Mouse (Mus musculus) mouse embryonic stem cell (cell line): ENCODE results near the gene Pfn1.

Source experiments
- in situ Hi-C, 2 experiments: fragments of 300-500 bp; cut with MboI; formaldehyde crosslinking; loops; 1 replicate in 1 of 2; 3 replicates in 1 of 2; pipeline ENCODE4 v1.14.3; 2019 to 2020; ENCODE audit warnings: low sequenced_read_pairs in 2 of 2, low pct_unique_long_range_greater_than_20kb in 1 of 2, mixed read lengths in 1 of 2; ENCODE audit not compliant: unreplicated experiment in 1 of 2

Gene Pfn1

DNA sequence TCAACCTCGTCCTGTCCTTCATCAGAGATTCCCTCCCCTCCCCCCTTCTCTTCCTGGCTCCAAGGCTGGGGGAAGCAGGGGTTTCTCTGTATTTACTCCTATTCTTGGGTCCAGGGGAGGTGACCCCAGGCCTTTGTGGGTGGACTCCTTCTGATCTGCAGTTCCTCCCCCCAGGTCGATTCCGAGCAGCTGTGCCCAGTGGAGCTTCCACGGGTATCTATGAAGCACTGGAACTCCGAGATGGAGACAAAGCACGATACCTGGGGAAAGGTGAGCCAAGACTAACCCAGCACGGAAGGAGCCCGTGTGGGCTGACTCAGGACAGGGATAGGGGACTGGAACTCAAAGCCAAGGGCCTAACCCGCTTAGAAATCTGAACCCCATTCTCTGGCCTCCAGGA lies 3.5 kb upstream of the Pfn1 start:
- in situ Hi-C loops, result no loop called here

DNA sequence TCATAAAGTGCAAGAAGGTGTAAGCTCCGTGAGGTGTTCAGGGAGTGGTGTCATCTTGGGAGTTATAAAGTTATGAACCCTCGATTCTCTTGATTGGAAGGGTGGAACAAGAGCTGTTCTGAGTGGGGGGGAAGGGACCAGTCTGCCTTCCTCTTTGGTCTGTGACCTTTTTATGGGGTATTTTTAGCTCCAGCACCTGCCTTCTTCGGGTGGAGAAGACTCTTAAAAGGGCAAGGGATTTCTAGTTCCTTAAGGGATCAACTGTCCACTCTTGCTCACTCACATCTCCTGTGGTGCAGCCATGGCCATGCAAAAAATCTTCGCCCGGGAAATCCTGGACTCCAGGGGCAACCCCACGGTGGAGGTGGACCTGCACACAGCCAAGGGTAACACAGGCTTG lies 3.1 kb upstream of the Pfn1 start:
- in situ Hi-C loops, result no loop called here

DNA sequence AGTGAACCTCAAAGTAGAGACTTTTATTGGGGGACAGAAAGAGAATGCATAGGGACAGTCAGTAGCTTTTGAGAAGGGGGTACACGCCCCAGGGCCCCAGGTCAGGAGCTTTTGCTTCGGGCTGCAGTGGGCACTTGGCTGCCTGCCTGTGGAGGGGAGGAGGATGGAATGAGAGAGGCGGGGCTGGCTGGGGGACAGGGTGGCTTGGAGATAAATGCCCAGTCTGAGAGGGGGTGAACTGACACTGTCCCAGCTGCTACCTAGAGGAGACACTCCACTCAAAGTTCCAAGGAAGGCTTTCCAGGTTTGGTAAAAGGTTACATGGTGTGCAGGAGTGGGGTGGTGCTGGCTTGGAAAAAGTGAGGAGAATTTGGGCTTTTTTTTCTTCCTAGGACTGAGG lies 2.5 kb upstream of the Pfn1 start, which contains the start of gene Eno3:
Gene Eno3, plus strand, starts transcription at position 239 of the 400 bp plus-strand sequence.
- in situ Hi-C loops, result no loop called here

DNA sequence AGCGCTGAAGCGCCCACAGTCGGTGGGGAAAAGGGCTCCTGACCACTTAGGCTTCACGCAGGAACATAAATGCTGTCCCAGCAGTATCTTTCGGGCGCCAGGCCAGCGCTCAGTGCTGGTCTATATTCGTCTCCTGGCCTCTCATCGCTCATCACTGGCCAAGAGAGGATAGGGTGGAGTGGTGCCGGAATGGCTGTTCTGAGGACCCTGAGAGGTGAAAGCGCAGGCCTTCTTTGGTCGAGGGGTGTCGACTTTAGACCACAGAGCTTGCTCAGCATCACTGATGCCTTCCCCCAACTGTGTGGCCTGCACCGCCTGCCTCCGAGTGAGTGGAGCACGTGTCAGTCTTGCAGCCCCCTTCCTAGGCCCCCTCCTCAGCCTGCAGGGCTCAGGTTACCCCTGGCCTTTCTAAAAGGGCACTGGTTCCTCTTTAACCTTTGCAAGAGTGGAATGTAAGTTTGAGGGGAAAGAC lies 2.0 kb upstream of the Pfn1 start:
- in situ Hi-C loops, result no loop called here

DNA sequence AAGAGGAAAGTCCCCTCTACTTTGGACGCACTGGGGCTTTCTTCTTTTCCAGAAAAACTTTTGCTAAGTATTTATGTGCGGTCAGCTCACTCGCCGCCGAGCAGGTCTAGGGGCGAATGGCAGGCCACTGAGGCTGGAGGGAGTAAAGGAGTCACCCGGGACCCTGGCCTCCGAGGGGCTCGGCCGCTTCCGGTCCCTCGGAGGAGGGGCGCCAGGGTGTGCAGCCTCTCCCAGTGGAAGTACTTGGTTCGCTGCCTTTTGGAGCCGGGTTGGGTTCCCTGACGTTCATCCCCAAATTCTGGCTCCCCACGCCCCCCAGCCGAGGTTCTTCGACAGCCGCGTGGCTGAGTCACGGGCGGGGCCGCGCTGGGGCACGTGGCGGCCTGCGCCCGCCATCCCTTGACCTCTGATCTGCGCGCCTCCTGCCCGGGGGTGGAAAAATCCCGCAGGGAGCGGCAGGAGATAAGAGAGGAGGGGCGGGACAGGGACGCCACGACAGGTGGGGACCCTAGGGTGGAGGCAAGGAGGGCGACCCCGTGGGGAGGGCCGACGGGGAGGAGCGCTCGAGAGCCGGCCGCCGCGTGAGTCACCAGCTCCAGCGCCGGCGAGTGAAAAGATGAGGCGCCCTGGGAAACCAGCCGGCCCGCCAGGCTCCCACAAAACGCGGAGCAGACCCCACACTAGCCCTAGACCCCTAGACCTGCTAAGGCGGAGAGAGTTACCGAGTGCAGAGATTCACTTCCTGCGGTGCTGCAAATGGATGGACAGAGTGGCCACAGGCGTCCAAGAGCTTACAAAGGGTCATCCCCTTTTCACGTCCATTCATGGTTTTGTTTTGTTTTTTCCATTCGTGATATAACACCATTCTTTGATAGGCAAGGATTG lies 1.4 kb upstream of the Pfn1 start:
- in situ Hi-C loops, result no loop called here

DNA sequence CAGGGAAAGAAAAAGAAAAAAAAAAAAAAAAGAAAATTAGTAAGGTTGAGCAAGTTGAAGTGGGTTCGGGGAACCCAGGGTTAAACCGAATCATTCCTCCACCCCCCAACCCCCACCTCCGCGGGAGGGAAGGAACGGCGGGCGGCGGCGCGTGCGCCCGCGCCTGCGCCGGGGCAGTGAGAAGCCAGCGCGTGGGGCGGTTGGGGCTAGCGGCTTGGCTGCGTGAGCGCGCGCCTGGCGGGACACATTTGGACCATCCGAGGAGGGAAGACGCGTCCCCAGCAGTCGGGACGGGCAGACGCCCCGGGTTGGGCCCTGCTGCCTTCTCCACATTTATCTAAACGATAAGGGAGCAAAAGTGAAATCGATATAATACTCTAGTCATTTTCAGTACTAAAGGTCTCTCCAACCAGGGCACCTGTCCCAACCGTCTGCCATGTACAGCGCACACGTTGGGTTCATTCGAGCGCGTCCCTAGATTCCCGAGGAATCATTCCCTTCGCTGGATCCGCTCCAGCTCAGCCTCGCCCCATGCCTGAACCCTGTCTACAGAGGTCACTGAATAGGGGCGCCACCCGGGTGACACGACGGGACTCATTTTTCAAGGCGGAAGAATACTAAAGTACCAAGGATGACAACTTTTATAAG lies 603 bp upstream of the Pfn1 start:
- in situ Hi-C loops, result no loop called here

DNA sequence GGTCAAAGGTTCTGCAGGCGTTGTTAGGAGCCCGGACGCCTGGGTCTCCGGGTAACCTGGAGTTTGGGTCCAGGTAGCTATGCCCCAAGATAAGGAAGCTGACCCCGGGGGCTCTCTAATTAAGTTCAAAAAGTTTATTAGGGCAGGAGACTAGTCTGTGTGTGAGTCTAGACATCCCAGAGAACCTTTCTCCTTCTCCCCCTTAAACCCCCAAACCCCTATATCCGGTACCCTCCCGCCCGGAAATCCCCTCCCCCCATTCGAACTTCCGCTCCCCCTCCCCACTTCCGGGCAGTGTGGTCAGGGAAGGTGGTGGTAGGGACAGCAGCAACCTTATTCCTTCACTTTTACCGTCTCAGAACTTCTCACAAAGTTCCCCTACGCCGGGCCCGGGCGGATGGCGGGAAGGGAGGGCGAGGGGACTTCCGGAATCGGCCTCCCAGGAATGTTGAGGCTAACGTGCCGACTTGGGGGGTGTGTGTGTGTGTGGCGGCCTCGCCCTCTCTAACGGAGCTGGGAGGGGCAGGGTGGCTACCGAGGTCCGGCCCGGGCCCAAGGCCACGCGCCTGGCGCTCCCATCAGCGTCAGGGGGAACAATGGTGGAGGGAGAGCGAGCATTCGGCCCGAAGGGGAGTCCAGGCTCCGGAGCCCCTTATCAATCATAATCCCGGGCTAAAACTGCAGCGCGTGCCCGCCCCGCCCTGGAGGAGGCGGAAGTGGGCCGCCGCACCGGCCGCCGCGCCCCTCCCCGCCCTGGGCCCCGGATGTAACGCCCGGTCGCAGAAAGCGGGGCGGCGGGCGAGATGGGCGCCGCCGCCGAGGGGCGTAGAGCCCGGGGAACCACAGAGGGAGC lies 873 bp downstream of the Pfn1 start:
- in situ Hi-C loops, result no loop called here

DNA sequence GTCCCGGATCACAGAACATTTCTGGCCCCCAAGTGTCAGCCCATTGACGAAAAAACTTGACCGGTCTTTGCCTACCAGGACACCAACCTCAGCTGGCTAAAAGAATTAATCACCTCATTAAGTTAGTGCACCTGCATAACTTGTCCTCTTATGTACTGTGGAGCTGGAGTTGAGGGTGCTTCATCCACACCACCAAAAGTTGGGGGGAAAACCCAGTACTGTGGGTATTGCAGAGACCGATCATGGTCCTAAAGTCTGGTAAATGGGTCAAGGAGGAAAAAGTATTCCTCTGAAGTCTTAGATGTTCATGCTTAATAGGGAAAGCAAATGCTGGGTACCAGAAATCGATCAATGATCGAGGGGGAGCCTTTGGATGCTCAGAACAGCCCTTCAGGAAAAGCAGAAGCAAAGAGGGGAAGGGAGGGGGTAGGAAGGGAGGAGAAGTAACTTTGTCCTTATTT lies 1.5 kb downstream of the Pfn1 start:
- in situ Hi-C loops, result no loop called here

DNA sequence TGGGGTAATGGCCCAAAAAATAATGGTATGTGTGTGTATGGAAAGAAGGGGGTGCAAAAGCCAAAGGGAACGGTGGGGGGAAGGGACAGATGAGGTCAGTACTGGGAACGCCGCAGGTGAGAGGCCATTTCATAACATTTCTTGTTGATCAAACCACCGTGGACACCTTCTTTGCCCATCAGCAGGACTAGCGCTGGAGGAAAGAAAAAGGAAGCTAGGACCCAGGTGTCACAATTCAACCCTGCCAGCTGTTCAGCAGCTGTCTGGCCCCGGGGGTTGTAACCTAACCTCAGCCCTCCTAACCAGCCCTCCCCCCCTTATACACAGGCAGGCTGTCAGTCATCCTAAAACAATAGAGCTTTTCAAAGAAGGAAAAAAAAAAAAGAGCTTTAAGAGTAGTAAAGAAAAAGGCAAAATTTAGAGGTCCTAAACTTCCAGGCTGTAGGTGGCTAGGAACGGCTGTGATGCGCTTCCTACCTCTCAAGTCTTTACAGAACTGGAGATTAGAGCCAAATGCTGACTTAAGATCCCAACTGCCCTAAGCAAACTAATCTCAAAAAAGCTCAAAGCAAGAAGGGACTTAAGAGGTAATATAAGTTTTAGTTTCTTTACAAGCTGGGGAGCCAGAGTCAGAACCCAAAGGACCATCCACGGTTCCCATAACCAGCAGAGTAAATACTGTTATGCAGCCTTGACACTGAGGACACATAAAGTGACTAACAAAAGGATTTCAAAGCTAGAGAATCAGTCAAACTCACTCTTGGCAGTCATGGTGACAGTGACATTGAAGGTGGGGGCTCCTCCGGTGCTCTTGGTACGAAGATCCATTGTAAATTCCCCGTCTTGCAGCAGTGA lies 2.2 kb downstream of the Pfn1 start:
- in situ Hi-C loops, result no loop called here

DNA sequence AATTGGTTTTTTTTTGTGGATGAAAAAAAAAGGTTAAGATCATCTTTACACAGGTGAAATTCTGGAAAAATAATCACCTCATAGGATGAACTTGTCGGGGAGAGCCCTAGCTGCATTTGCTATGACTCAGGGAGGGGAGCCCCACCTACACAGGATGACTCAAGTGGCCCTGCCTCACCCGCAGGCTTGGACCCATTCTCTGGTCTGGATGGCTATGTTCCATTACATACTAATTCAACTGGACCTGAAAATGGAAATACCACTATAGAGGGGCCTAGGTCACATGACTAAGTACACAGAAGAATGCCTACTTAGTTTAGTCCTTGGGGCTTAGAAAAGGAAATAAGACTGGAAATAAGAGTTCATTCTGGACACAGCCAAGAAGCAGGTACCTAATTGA lies 3.1 kb downstream of the Pfn1 start:
- in situ Hi-C loops, result no loop called here

DNA sequence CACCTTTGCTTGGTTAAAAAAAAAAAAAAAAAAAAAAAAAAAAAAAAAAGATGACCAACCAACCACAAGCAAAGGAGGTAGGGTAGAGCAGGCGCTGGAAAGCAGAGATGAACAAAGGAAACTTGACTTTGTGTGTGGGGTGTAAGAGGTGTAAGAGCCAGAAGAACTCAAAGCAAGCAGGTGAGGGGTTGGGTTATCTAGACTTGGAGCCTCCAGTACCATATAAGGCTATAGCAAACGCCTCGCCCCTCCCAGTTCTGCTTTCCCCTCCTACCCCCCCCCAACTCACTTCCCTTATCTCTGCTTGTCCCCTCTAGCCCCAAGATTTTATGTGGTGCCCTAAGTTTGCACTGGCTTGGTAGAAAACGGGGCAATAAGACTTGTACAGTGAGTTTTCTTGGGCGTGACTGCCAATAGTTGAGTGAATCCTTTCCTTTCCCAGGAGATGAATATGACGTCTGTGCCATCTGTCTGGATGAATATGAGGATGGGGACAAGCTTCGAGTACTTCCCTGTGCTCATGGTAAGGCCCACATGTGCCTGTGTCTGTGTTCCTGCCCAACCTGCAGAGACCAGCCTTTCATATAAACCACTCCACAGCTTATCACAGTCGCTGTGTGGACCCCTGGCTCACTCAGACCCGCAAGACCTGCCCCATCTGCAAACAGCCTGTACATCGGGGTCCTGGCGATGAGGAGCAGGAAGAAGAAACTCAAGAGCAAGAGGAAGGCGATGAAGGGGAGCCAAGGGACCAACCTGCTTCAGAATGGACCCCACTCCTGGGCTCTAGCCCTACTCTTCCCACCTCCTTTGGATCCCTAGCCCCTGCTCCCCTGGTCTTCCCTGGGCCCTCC lies 3.9 kb downstream of the Pfn1 start:
- in situ Hi-C loops, result no loop called here

DNA sequence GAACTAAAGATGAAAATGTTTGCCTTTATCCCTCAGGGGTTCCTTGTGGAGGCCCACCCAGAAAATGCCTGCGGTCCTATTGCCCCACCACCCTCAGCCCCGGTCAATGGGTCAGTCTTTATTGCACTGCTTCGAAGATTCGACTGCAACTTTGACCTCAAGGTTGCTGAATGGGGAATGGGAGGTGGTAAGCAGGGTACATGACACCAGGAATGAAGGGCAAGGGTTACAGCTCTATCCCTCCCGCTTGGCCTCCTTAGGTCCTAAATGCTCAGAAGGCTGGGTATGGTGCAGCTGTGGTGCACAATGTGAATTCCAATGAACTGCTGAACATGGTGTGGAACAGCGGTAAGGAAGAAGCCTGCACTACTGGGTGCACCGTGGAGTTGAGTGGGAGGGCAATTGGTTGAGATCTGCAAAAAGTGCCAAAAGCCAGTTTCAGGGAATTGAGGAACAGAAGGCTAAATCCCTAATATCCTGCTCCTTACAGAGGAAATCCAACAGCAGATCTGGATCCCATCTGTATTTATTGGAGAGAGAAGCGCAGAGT lies 5.2 kb downstream of the Pfn1 start:
- in situ Hi-C loops, result no loop called here

DNA sequence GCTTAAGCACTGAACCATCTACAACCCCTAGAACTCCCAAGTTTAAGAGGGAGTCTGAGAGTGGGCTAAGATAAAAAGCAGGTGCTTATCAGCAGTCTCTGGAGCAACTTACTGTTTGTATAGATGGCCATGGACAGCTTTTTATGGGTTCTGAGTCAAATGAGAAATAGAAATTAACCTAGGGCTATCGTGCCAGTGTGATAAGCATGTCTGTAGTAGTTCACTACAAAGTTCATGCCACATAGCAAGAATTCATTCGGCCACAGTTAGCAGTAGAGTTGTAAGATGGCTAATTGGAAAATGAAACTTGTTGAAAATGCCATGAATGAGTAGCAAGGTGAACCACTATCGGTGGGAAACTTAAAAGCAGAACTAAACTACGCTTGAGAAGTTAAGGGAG lies 5.9 kb downstream of the Pfn1 start:
- in situ Hi-C loops, result no loop called here

DNA sequence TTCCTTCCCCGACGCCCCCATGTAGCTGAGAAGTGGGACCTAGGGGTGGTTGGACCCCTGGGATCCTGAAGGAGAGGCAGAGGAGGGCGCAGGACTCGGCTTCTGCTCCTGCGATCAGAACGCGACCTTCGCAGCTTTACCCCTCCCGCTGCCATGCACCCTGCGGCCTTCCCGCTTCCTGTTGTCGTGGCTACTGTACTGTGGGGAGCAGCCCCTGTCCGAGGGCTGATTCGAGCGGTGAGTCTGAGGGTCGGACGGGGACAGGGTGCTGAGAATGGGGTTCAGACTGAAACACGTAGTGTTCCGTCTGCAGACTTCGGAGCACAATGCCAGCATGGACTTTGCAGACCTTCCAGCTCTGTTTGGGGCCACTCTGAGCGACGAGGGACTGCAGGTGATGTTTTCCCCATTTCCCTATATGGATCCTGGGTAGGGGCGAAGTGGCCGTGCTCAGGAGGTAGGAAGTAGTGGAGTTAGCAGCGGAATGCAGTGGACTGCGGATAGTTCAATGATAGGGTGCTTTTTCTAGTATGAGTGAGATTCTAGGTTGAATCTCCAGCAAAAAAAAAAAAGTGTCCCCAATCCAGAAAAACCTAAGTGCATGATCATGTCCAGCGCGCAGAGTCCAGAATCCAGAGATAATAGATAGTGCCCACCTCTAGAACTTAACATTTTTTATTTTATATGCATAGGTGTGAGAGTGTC lies 6.6 kb downstream of the Pfn1 start:
- in situ Hi-C loops, result no loop called here

DNA sequence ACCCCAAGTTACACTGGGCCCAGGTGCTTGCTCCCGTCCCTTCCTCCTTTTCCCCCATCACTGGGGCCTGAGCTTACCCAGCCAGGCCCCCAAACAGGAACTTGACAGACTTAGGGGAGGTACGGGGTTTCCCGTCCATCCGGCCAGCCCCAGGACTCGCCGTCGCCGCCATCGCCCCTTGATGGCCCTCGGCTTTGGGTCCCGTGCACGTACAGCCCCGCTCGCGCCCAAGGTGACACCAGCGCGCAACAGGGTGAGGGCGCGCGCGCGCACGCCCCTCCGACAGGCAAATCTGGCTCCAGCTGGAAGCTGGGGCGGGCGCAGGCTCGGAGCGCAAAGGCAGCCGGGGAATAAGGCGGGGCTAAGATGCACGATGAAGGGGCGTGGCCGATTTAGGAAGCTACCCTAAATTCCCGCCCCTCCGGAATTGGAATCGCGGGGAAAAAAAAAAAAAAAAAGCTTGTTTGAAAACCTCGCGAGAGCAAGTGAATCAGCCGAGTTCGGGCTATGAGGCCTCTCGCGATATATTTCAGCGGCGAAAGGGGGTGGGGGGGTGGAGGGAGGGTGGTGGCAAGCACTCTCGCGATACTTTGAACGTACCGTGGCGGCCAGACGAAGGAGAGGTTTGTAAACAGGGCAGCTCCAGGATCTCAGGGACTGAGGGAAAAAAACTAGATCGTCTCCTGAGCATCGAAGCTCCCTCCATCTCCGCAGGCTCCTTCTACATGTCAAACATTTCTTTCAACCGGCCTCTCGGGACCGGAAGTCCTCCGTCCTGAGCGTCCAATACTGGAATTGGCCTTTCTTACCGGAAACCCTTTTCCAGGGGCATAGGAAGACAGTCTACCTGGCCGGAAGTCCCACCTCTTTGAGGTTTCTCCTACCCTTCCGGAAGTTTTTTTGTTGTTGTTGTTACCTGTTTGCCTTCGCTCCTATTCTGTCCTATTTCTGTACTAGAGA lies 7.5 kb downstream of the Pfn1 start, which contains the start of the genes Rnf167 and Slc25a11:
Gene Rnf167, plus strand, starts transcription at position 545 of the 960 bp plus-strand sequence.
Gene Slc25a11, minus strand, starts transcription at position 789 of the 960 bp plus-strand sequence.
- in situ Hi-C loops, result no loop called here
